Mouse (Mus musculus): Measurements from ENCODE around the gene Larp1.

GRCm38 (mm10) chr11:58017422-58017821 is 8.6 kb downstream of the Larp1 start:
- TF ChIP-seq CTCF (IDR thresholded peaks at IDR 0.05; ENCODE audit: low read depth): no peak
- no peak for TF ChIP-seq EP300 (IDR thresholded peaks at IDR 0.05; ENCODE audit: low read depth)

All from liver, postnatal 0 days (tissue).